Mouse (Mus musculus) lung, adult 2 months (tissue): ENCODE data around the gene Sac3d1. TPM values are rescaled to one million over a fixed set of nuclear protein-coding genes. Genes with fewer than 3 reads are reported as not detected.

Source experiments
- DNase-seq: peaks from one replicate; pipeline ENCODE4 v3.0.0; 2022
- H3K4me1 ChIP-seq: fragments of 200-500 bp; 2 replicates; pipeline ENCODE4 v1.6.1; 2011; ENCODE audit warnings: low read length; ENCODE audit not compliant: control insufficient read depth, insufficient read depth
- H3K4me3 ChIP-seq: fragments of 200-500 bp; replicated peaks from 2 replicates; pipeline ENCODE3; 2011; ENCODE audit warnings: low read depth, mild to moderate bottlenecking, control low read depth, low read length; ENCODE audit errors: extremely low read depth
- CTCF ChIP-seq: fragments of 200-500 bp; IDR thresholded peaks from 2 replicates; pipeline ENCODE4 v1.5.1; 2011; ENCODE audit warnings: mild to moderate bottlenecking, low read length, control low read depth; ENCODE audit not compliant: insufficient read depth
- POLR2A ChIP-seq: fragments of 200-500 bp; IDR thresholded peaks from 2 replicates; pipeline ENCODE4 v1.6.1; 2011; ENCODE audit warnings: low read depth, mild to moderate bottlenecking, control low read depth, low read length, borderline replicate concordance; ENCODE audit errors: extremely low read depth
- WGBS: fragments of 180-500 bp; shearing (Covaris S2); methylation state at CpG from one replicate; pipeline ENCODE4 v1.1.7; 2018; 5-methylcytosine and 5-hydroxymethylcytosine counted together
- polyA plus RNA-seq: library from polyadenylated mRNA; depleted of rRNA; stranded (reverse); fragments of >200 nt; gene quantifications from 2 replicates; pipeline ENCODE4 v1.2.3, GENCODE M21; 2012; rRNA removed

Gene Sac3d1
- 25.3 and 36.7 TPM in 2 replicates for polyA plus RNA-seq

- Histone ChIP-seq H3K4me1 (no peaks in the 10 kb centered on the region), H3K4me3 (peak within 1 kb of the TSS; percentile 70)
- TF ChIP-seq CTCF: no peak
- peak; percentile 55; the same call in 1 of the 2 replicates for TF ChIP-seq POLR2A
- under 1% methylated on average over 77 of the region's 77 CpGs for WGBS
- peak; percentile 85 for DNase-seq
These were observed at the start of gene Sac3d1 for GRCm38 (mm10) chr19:6117986-6118676. Gene Sac3d1 (minus strand): TSS chr19:6118650.

- no peak for DNase-seq
- WGBS: 81% methylated on average over 4 of the region's 4 CpGs
- H3K4me1 ChIP-seq: no peaks in the 10 kb centered on the region
- no peak overlapping the region for H3K4me3 ChIP-seq
- TF ChIP-seq CTCF (no peak), POLR2A (no peak)
These were observed 48.3 kb upstream of the Sac3d1 start for GRCm38 (mm10) chr19:6166750-6167149.

- WGBS: 33% methylated on average over 10 of the region's 10 CpGs
- peak overlapping the region; percentile 54 for H3K4me3 ChIP-seq
These were observed 45.6 kb upstream of the Sac3d1 start for GRCm38 (mm10) chr19:6163872-6164547.

GRCm38 (mm10) chr19:6157220-6157619 lies 38.8 kb upstream of the Sac3d1 start:
- WGBS: 42% methylated on average over 6 of the region's 6 CpGs
- Histone ChIP-seq H3K4me3 (no peak overlapping the region), H3K4me1 (no peaks in the 10 kb centered on the region)
- TF ChIP-seq POLR2A (no peak), CTCF (no peak)
- DNase-seq: no peak

More at GRCm38 (mm10) chr19:6163872-6164547, 45.6 kb upstream of the Sac3d1 start:
- no peaks in the 10 kb centered on the region for H3K4me1 ChIP-seq
- DNase-seq: peak; percentile 30
- TF ChIP-seq CTCF (no peak), POLR2A (peak; percentile 41; the same call in 1 of the 2 replicates)

- WGBS: 66% methylated on average over 8 of the region's 8 CpGs
- no peak overlapping the region for H3K4me3 ChIP-seq
- TF ChIP-seq CTCF (no peak), POLR2A (no peak)
- DNase-seq: no peak
- no peaks in the 10 kb centered on the region for H3K4me1 ChIP-seq
These were observed 37.9 kb upstream of the Sac3d1 start for GRCm38 (mm10) chr19:6156372-6156771.

GRCm38 (mm10) chr19:6155174-6155573 lies 36.7 kb upstream of the Sac3d1 start:
- TF ChIP-seq POLR2A (no peak), CTCF (no peak)
- no peaks in the 10 kb centered on the region for H3K4me1 ChIP-seq
- no peak overlapping the region for H3K4me3 ChIP-seq
- 80% methylated on average over 9 of the region's 9 CpGs for WGBS
- no peak for DNase-seq

GRCm38 (mm10) chr19:6144842-6145241 lies 26.4 kb upstream of the Sac3d1 start:
- peaks cover 2% of the 10 kb centered on the region; the same call in 1 of the 2 replicates for H3K4me1 ChIP-seq
- WGBS: 73% methylated on average over 5 of the region's 5 CpGs
- H3K4me3 ChIP-seq: no peak overlapping the region
- TF ChIP-seq CTCF (no peak), POLR2A (no peak)
- no peak for DNase-seq

- H3K4me3 ChIP-seq: peak within 1 kb of the TSS; percentile 81
- under 1% methylated on average over 15 of the region's 15 CpGs for WGBS
- TF ChIP-seq CTCF (peak; percentile 71), POLR2A (no peak)
- no peak for DNase-seq
- H3K4me1 ChIP-seq: peaks cover 2% of the 10 kb centered on the region; the same call in 1 of the 2 replicates
These were observed 22.9 kb upstream of the Sac3d1 start, which contains the start of gene Arl2 for GRCm38 (mm10) chr19:6141394-6141749. Gene Arl2 (minus strand): TSS chr19:6141548.

- TF ChIP-seq POLR2A: peak; percentile 21; the same call in 1 of the 2 replicates
- TF ChIP-seq CTCF: peak; percentile 65
- Histone ChIP-seq H3K4me1 (peaks cover 2% of the 10 kb centered on the region; the same call in 1 of the 2 replicates), H3K4me3 (peak within 1 kb of the TSS; percentile 81)
- 1% methylated on average over 68 of the region's 68 CpGs for WGBS
- peak; percentile 90 for DNase-seq
These were observed 22.4 kb upstream of the Sac3d1 start, which contains the start of gene Batf2 for GRCm38 (mm10) chr19:6140678-6141393. Gene Batf2 (plus strand): TSS chr19:6140983.
